In the genomic region with DNA sequence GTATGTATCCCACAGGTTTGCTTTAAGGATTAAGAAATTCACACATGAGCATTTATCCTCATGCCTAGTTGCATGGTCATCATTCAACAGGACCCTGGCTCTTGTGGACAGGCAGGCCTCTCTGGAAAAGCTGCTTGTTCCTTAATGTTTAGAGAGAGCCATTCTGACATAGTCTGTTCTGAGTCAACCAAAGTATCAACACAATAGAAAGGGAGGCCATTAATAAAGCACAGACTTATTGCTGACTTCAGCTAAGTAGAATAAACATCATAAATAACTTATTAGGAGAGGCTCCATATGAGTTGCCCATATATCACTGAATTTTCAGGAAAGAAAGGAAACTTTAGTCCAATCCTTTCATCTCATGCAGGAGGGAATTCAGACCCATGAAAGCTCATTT, we compare ENCODE assay signal across 24 mouse cellular contexts.
DNase-seq lines count a peak whose midpoint lies in the region; ATAC-seq and TF ChIP-seq lines count a peak whose summit lies in the region.
"Had no signal": no experiment of that assay in that cellular context is flagged by ENCODE, and none has a peak within 500 bp of the region (broad histone marks: within the 10 kb centered on the region; RNA-seq: fewer than 3 reads in every experiment).

No protein-coding gene starts in this region.

- no peaks in the 10 kb centered on the region for H3K9me3 ChIP-seq in intestine, embryonic 14.5 days (ENCODE audit: control insufficient read depth, low read length)
- H3K9me3 ChIP-seq in intestine, embryonic 16.5 days (ENCODE audit: control insufficient read depth, low read length) = no peaks in the 10 kb centered on the region
- no peaks in the 10 kb centered on the region for H3K9me3 ChIP-seq in kidney, postnatal 0 days (replicated peaks; ENCODE audit: low read length)
- no peaks in the 10 kb centered on the region for H3K9me3 ChIP-seq in stomach, embryonic 14.5 days (ENCODE audit: control insufficient read depth, low read depth, low read length)
- H3K9me3 ChIP-seq in stomach, postnatal 0 days (ENCODE audit: control insufficient read depth, low read length) = no peaks in the 10 kb centered on the region
- H3K9me3 ChIP-seq: embryonic facial prominence, embryonic 10.5 days; embryonic facial prominence, embryonic 12.5 days; forebrain, embryonic 13.5 days; forebrain, embryonic 15.5 days; G1E had no signal

- H3K36me3 ChIP-seq in intestine, embryonic 14.5 days (ENCODE audit: control insufficient read depth, insufficient read depth, low read length) = peaks cover 5% of the 10 kb centered on the region; the same call in 1 of the 2 replicates
- H3K36me3 ChIP-seq in intestine, embryonic 16.5 days (ENCODE audit: control insufficient read depth, insufficient read depth, low read length) = no peaks in the 10 kb centered on the region
- H3K36me3 ChIP-seq in kidney, postnatal 0 days (ENCODE audit: insufficient read depth, low read length) = no peaks in the 10 kb centered on the region
- no peaks in the 10 kb centered on the region; the same call in 1 of the 2 replicates for H3K36me3 ChIP-seq in stomach, embryonic 14.5 days (ENCODE audit: control insufficient read depth, insufficient read depth, low read length)
- H3K36me3 ChIP-seq in stomach, postnatal 0 days (ENCODE audit: control insufficient read depth, insufficient read depth, low read length) = no peaks in the 10 kb centered on the region
- H3K36me3 ChIP-seq: embryonic facial prominence, embryonic 10.5 days; embryonic facial prominence, embryonic 12.5 days; forebrain, embryonic 15.5 days; G1E had no signal

- H3K27me3 ChIP-seq in intestine, embryonic 14.5 days (replicated peaks; ENCODE audit: control insufficient read depth, insufficient read depth, low read length) = no peaks in the 10 kb centered on the region
- H3K27me3 ChIP-seq in intestine, embryonic 16.5 days (replicated peaks; ENCODE audit: control insufficient read depth, insufficient read depth, low read length) = no peaks in the 10 kb centered on the region
- H3K27me3 ChIP-seq in kidney, postnatal 0 days (ENCODE audit: insufficient read depth, low read length) = no peaks in the 10 kb centered on the region
- no peaks in the 10 kb centered on the region for H3K27me3 ChIP-seq in stomach, embryonic 14.5 days (ENCODE audit: control insufficient read depth, insufficient read depth, low read length)
- no peaks in the 10 kb centered on the region for H3K27me3 ChIP-seq in stomach, postnatal 0 days (ENCODE audit: control insufficient read depth, insufficient read depth, low read length)
- H3K27me3 ChIP-seq: CH12.LX; embryonic facial prominence, embryonic 12.5 days; forebrain, embryonic 13.5 days; forebrain, embryonic 15.5 days; Patski had no signal

- no peak overlapping the region for H3K4me2 ChIP-seq in intestine, embryonic 14.5 days (ENCODE audit: low read length)
- H3K4me2 ChIP-seq in intestine, embryonic 16.5 days (ENCODE audit: low read depth, low read length) = no peak overlapping the region
- H3K4me2 ChIP-seq in kidney, postnatal 0 days (ENCODE audit: low read length) = no peak overlapping the region
- H3K4me2 ChIP-seq in stomach, embryonic 14.5 days (replicated peaks; ENCODE audit: low read depth, low read length) = no peak overlapping the region
- no peak overlapping the region for H3K4me2 ChIP-seq in stomach, postnatal 0 days (replicated peaks; ENCODE audit: low read depth)
- H3K4me2 ChIP-seq: embryonic facial prominence, embryonic 12.5 days; forebrain, embryonic 13.5 days; forebrain, embryonic 15.5 days had no signal

- H3K27ac ChIP-seq in intestine, embryonic 14.5 days (ENCODE audit: low read depth) = no peak overlapping the region
- H3K27ac ChIP-seq in intestine, embryonic 16.5 days (ENCODE audit: low read length) = no peak overlapping the region
- H3K27ac ChIP-seq in kidney, postnatal 0 days = no peak overlapping the region
- peak overlapping the region; percentile 41; the same call in 1 of the 2 replicates for H3K27ac ChIP-seq in stomach, embryonic 14.5 days (ENCODE audit: low read length)
- no peak overlapping the region for H3K27ac ChIP-seq in stomach, postnatal 0 days (replicated peaks)
- H3K27ac ChIP-seq: embryonic facial prominence, embryonic 10.5 days; embryonic facial prominence, embryonic 12.5 days; forebrain, embryonic 13.5 days; forebrain, embryonic 15.5 days had no signal

- ATAC-seq in intestine, embryonic 14.5 days (replicated peaks; ENCODE audit: low FRiP score, low TSS enrichment, low read depth) = peak; percentile 91
- no peak for ATAC-seq in intestine, embryonic 16.5 days
- no peak for ATAC-seq in kidney, postnatal 0 days (replicated peaks; ENCODE audit: low FRiP score, low read depth)
- peak; percentile 42; the same call in 1 of the 2 replicates for ATAC-seq in stomach, embryonic 14.5 days (ENCODE audit: insufficient number of reproducible peaks, insufficient read depth, low FRiP score, low read depth)
- ATAC-seq in stomach, postnatal 0 days (ENCODE audit: low FRiP score, low TSS enrichment) = no peak
- ATAC-seq: activated CD4-positive, CD25-positive, alpha-beta regulatory T cell, adult 4 months; CD4-positive, CD25-positive, alpha-beta regulatory T cell, adult 4 months; forebrain, embryonic 13.5 days; forebrain, embryonic 15.5 days; Patski had no signal

- H3K9ac ChIP-seq in intestine, embryonic 14.5 days (ENCODE audit: low read length) = no peak overlapping the region
- no peak overlapping the region for H3K9ac ChIP-seq in intestine, embryonic 16.5 days (ENCODE audit: low read depth, low read length)
- no peak overlapping the region for H3K9ac ChIP-seq in kidney, postnatal 0 days (ENCODE audit: low read depth, low read length)
- H3K9ac ChIP-seq in stomach, embryonic 14.5 days (replicated peaks; ENCODE audit: low read depth, low read length) = no peak overlapping the region
- H3K9ac ChIP-seq in stomach, postnatal 0 days (ENCODE audit: low read length) = no peak overlapping the region
- H3K9ac ChIP-seq: embryonic facial prominence, embryonic 12.5 days; forebrain, embryonic 13.5 days; forebrain, embryonic 15.5 days had no signal

- H3K4me1 ChIP-seq in intestine, embryonic 14.5 days (replicated peaks; ENCODE audit: control insufficient read depth, insufficient read depth, low read length) = 0 out of 2 replicates have a peak, but pooled peaks cover 6% of the 10 kb centered on the region
- H3K4me1 ChIP-seq in intestine, embryonic 16.5 days (ENCODE audit: control insufficient read depth, insufficient read depth, low read length) = no peaks in the 10 kb centered on the region
- H3K4me1 ChIP-seq in kidney, postnatal 0 days (replicated peaks; ENCODE audit: insufficient read depth, low read length) = no peaks in the 10 kb centered on the region
- 0 out of 2 replicates have a peak, but pooled peaks cover 3% of the 10 kb centered on the region for H3K4me1 ChIP-seq in stomach, embryonic 14.5 days (ENCODE audit: control insufficient read depth, insufficient read depth, low read length)
- no peaks in the 10 kb centered on the region for H3K4me1 ChIP-seq in stomach, postnatal 0 days (replicated peaks; ENCODE audit: control insufficient read depth, insufficient read depth)
- H3K4me1 ChIP-seq: embryonic facial prominence, embryonic 10.5 days; embryonic facial prominence, embryonic 12.5 days; forebrain, embryonic 13.5 days; forebrain, embryonic 15.5 days had no signal

- no peak overlapping the region for H3K4me3 ChIP-seq in intestine, embryonic 14.5 days (ENCODE audit: low read depth, low read length)
- H3K4me3 ChIP-seq in intestine, embryonic 16.5 days (ENCODE audit: low read length) = no peak overlapping the region
- no peak overlapping the region for H3K4me3 ChIP-seq in kidney, postnatal 0 days (replicated peaks; ENCODE audit: low read depth, low read length)
- no peak overlapping the region for H3K4me3 ChIP-seq in stomach, embryonic 14.5 days (ENCODE audit: low read depth, low read length)
- no peak overlapping the region for H3K4me3 ChIP-seq in stomach, postnatal 0 days (ENCODE audit: low read depth, low read length)
- H3K4me3 ChIP-seq: embryonic facial prominence, embryonic 10.5 days; embryonic facial prominence, embryonic 12.5 days; forebrain, embryonic 13.5 days; forebrain, embryonic 15.5 days had no signal

- no peak for TF ChIP-seq CTCF in kidney, postnatal 0 days (IDR thresholded peaks at IDR 0.05; ENCODE audit: low read depth)
- no peak for TF ChIP-seq CTCF in stomach, postnatal 0 days (IDR thresholded peaks at IDR 0.05; ENCODE audit: low read depth)

- no peak for DNase-seq in intestine, embryonic 14.5 days (ENCODE audit: low spot score)
- peak; percentile 35 for DNase-seq in kidney, postnatal 0 days (ENCODE audit: low spot score)
- DNase-seq in kidney, postnatal 25 days = no peak
- DNase-seq in stomach, postnatal 0 days (ENCODE audit: low spot score) = no peak
- DNase-seq: adrenal gland, adult 8-10 months; adrenal gland, postnatal 14 days; adrenal gland, postnatal 36 days; B cell, adult 2 months; cerebellum, adult 11-12 months; cerebellum, adult 2 months; cerebellum, adult 9-10 months; cerebellum, postnatal 10 days; cerebellum, postnatal 25 days had no signal

- no peak for TF ChIP-seq EP300 in stomach, postnatal 0 days (optimal IDR thresholded peaks at IDR 0.05)

Comparison
In these comparisons a context has a peak if more than half of its experiments do, and no peak if none do; other contexts are left out.
1. ATAC-seq: peak in intestine, embryonic 14.5 days (single experiment) and stomach, embryonic 14.5 days (single experiment); none in intestine, embryonic 16.5 days (single experiment), kidney, postnatal 0 days (single experiment) and stomach, postnatal 0 days (single experiment).